Mouse (Mus musculus): ENCODE results near the gene Xndc1. TPM values are rescaled to one million over a fixed set of nuclear protein-coding genes. Genes with fewer than 3 reads are reported as not detected.
A peak's percentile ranks its signal among the peaks of the same experiment; 100 is the strongest.

Xndc1 gene
- polyA plus RNA-seq, 1 experiment from 2014 or later = 36.9 TPM

- Histone ChIP-seq H3K27me3 (ENCODE audit: control insufficient read depth, insufficient read depth, low read length) (no peaks in the 10 kb centered on the region), H3K4me1 (replicated peaks; ENCODE audit: control insufficient read depth, insufficient read depth, low read length) (0 out of 2 replicates have a peak, but pooled peaks cover 3% of the 10 kb centered on the region), H3K4me3 (ENCODE audit: low read depth, low read length) (peak overlapping the region; percentile 13), H3K36me3 (ENCODE audit: control insufficient read depth, insufficient read depth, low read length) (no peaks in the 10 kb centered on the region), H3K9ac (ENCODE audit: low read length) (peak overlapping the region; percentile 45), H3K27ac (ENCODE audit: low read depth, low read length) (no peak overlapping the region), H3K4me2 (ENCODE audit: low read depth, low read length, severe bottlenecking) (peak overlapping the region; percentile 40), H3K9me3 (ENCODE audit: control insufficient read depth, low read length) (no peaks in the 10 kb centered on the region)
- ATAC-seq (replicated peaks; ENCODE audit: low FRiP score) (0 out of 2 replicates have a peak, but pooled peaks have one; percentile 50), DNase-seq (ENCODE audit: low spot score) (peak; percentile 61)
- 21% methylated on average over 23 of the region's 23 CpGs for WGBS
Measured at GRCm38 (mm10) chr7:102106700-102107141, 41.4 kb downstream of the Xndc1 start.

- H3K27me3 ChIP-seq (ENCODE audit: control insufficient read depth, insufficient read depth, low read length) = no peaks in the 10 kb centered on the region
- WGBS = 83% methylated on average over 1 of the region's 1 CpGs
- 0 out of 2 replicates have a peak, but pooled peaks cover 3% of the 10 kb centered on the region for H3K4me1 ChIP-seq (replicated peaks; ENCODE audit: control insufficient read depth, insufficient read depth, low read length)
- ATAC-seq (replicated peaks; ENCODE audit: low FRiP score) = no peak
- DNase-seq (ENCODE audit: low spot score) = no peak
- no peak overlapping the region for H3K9ac ChIP-seq (ENCODE audit: low read length)
- no peaks in the 10 kb centered on the region for H3K9me3 ChIP-seq (ENCODE audit: control insufficient read depth, low read length)
- no peak overlapping the region for H3K4me2 ChIP-seq (ENCODE audit: low read depth, low read length, severe bottlenecking)
- H3K27ac ChIP-seq (ENCODE audit: low read depth, low read length) = no peak overlapping the region
- no peaks in the 10 kb centered on the region for H3K36me3 ChIP-seq (ENCODE audit: control insufficient read depth, insufficient read depth, low read length)
- H3K4me3 ChIP-seq (ENCODE audit: low read depth, low read length) = no peak overlapping the region
Measured at GRCm38 (mm10) chr7:102108206-102108605, 42.9 kb downstream of the Xndc1 start.

- no peak within 1 kb of the TSS for H3K4me2 ChIP-seq (ENCODE audit: low read depth, low read length, severe bottlenecking)
- no peak for DNase-seq (ENCODE audit: low spot score)
- no peak within 1 kb of the TSS for H3K9ac ChIP-seq (ENCODE audit: low read length)
- no peak for ATAC-seq (replicated peaks; ENCODE audit: low FRiP score)
- no peaks in the 10 kb centered on the region for H3K27me3 ChIP-seq (ENCODE audit: control insufficient read depth, insufficient read depth, low read length)
- no peak within 1 kb of the TSS for H3K4me3 ChIP-seq (ENCODE audit: low read depth, low read length)
- H3K27ac ChIP-seq (ENCODE audit: low read depth, low read length) = no peak within 1 kb of the TSS
- no peaks in the 10 kb centered on the region for H3K36me3 ChIP-seq (ENCODE audit: control insufficient read depth, insufficient read depth, low read length)
- WGBS = 85% methylated on average over 7 of the region's 7 CpGs
- H3K9me3 ChIP-seq (ENCODE audit: control insufficient read depth, low read length) = no peaks in the 10 kb centered on the region
- 0 out of 2 replicates have a peak, but pooled peaks cover 3% of the 10 kb centered on the region for H3K4me1 ChIP-seq (replicated peaks; ENCODE audit: control insufficient read depth, insufficient read depth, low read length)
Measured at GRCm38 (mm10) chr7:102109171-102109570, 43.9 kb downstream of the Xndc1 start, which contains the start of gene Art5. TSS of gene Art5 (minus strand) at chr7:102109489.

- 0 out of 2 replicates have a peak, but pooled peaks cover 3% of the 10 kb centered on the region for H3K4me1 ChIP-seq (replicated peaks; ENCODE audit: control insufficient read depth, insufficient read depth, low read length)
- DNase-seq (ENCODE audit: low spot score) (no peak), ATAC-seq (replicated peaks; ENCODE audit: low FRiP score) (no peak)
- H3K4me3 ChIP-seq (ENCODE audit: low read depth, low read length) = no peak overlapping the region
- 83% methylated on average over 4 of the region's 4 CpGs for WGBS
- no peak overlapping the region for H3K4me2 ChIP-seq (ENCODE audit: low read depth, low read length, severe bottlenecking)
- no peaks in the 10 kb centered on the region for H3K9me3 ChIP-seq (ENCODE audit: control insufficient read depth, low read length)
- H3K27me3 ChIP-seq (ENCODE audit: control insufficient read depth, insufficient read depth, low read length) = no peaks in the 10 kb centered on the region
- H3K36me3 ChIP-seq (ENCODE audit: control insufficient read depth, insufficient read depth, low read length) = no peaks in the 10 kb centered on the region
- H3K27ac ChIP-seq (ENCODE audit: low read depth, low read length) = no peak overlapping the region
- no peak overlapping the region for H3K9ac ChIP-seq (ENCODE audit: low read length)
Measured at GRCm38 (mm10) chr7:102109746-102110145, 44.4 kb downstream of the Xndc1 start.

- H3K36me3 ChIP-seq (ENCODE audit: control insufficient read depth, insufficient read depth, low read length) = no peaks in the 10 kb centered on the region
- no peaks in the 10 kb centered on the region for H3K4me1 ChIP-seq (replicated peaks; ENCODE audit: control insufficient read depth, insufficient read depth, low read length)
- no peaks in the 10 kb centered on the region for H3K9me3 ChIP-seq (ENCODE audit: control insufficient read depth, low read length)
- no peaks in the 10 kb centered on the region for H3K27me3 ChIP-seq (ENCODE audit: control insufficient read depth, insufficient read depth, low read length)
- WGBS = 86% methylated on average over 45 of the region's 45 CpGs
- DNase-seq (ENCODE audit: low spot score) = no peak
- H3K9ac ChIP-seq (ENCODE audit: low read length) = no peak overlapping the region
- no peak overlapping the region for H3K4me2 ChIP-seq (ENCODE audit: low read depth, low read length, severe bottlenecking)
- H3K27ac ChIP-seq (ENCODE audit: low read depth, low read length) = no peak overlapping the region
- H3K4me3 ChIP-seq (ENCODE audit: low read depth, low read length) = no peak overlapping the region
- no peak for ATAC-seq (replicated peaks; ENCODE audit: low FRiP score)
Measured at GRCm38 (mm10) chr7:102113151-102113729, 47.9 kb downstream of the Xndc1 start.

GRCm38 (mm10) chr7:102116579-102117331 is 51.4 kb downstream of the Xndc1 start, which contains the start of gene Chrna10:
TSS of gene Chrna10 (minus strand) at chr7:102116828.
- ATAC-seq (replicated peaks; ENCODE audit: low FRiP score) (no peak), DNase-seq (ENCODE audit: low spot score) (no peak)
- Histone ChIP-seq H3K27ac (ENCODE audit: low read depth, low read length) (no peak within 1 kb of the TSS), H3K9ac (ENCODE audit: low read length) (no peak within 1 kb of the TSS), H3K36me3 (ENCODE audit: control insufficient read depth, insufficient read depth, low read length) (peaks cover 19% of the 10 kb centered on the region), H3K4me1 (replicated peaks; ENCODE audit: control insufficient read depth, insufficient read depth, low read length) (no peaks in the 10 kb centered on the region), H3K9me3 (ENCODE audit: control insufficient read depth, low read length) (no peaks in the 10 kb centered on the region), H3K4me3 (ENCODE audit: low read depth, low read length) (no peak within 1 kb of the TSS), H3K27me3 (ENCODE audit: control insufficient read depth, insufficient read depth, low read length) (no peaks in the 10 kb centered on the region), H3K4me2 (ENCODE audit: low read depth, low read length, severe bottlenecking) (no peak within 1 kb of the TSS)
- WGBS = 48% methylated on average over 7 of the region's 7 CpGs

- Histone ChIP-seq H3K4me2 (ENCODE audit: low read depth, low read length, severe bottlenecking) (no peak overlapping the region), H3K36me3 (ENCODE audit: control insufficient read depth, insufficient read depth, low read length) (peaks cover 22% of the 10 kb centered on the region), H3K27me3 (ENCODE audit: control insufficient read depth, insufficient read depth, low read length) (no peaks in the 10 kb centered on the region), H3K27ac (ENCODE audit: low read depth, low read length) (no peak overlapping the region), H3K9me3 (ENCODE audit: control insufficient read depth, low read length) (no peaks in the 10 kb centered on the region), H3K9ac (ENCODE audit: low read length) (no peak overlapping the region), H3K4me3 (ENCODE audit: low read depth, low read length) (no peak overlapping the region), H3K4me1 (replicated peaks; ENCODE audit: control insufficient read depth, insufficient read depth, low read length) (no peaks in the 10 kb centered on the region)
- ATAC-seq (replicated peaks; ENCODE audit: low FRiP score) (no peak), DNase-seq (ENCODE audit: low spot score) (no peak)
- 76% methylated on average over 5 of the region's 6 CpGs for WGBS
Measured at GRCm38 (mm10) chr7:102117382-102117781, 52.1 kb downstream of the Xndc1 start.

GRCm38 (mm10) chr7:102120326-102120725 is 55.0 kb downstream of the Xndc1 start:
- Histone ChIP-seq H3K36me3 (ENCODE audit: control insufficient read depth, insufficient read depth, low read length) (peaks cover 46% of the 10 kb centered on the region), H3K27me3 (ENCODE audit: control insufficient read depth, insufficient read depth, low read length) (no peaks in the 10 kb centered on the region), H3K9ac (ENCODE audit: low read length) (no peak overlapping the region), H3K27ac (ENCODE audit: low read depth, low read length) (no peak overlapping the region), H3K4me1 (replicated peaks; ENCODE audit: control insufficient read depth, insufficient read depth, low read length) (no peaks in the 10 kb centered on the region), H3K4me3 (ENCODE audit: low read depth, low read length) (no peak overlapping the region), H3K4me2 (ENCODE audit: low read depth, low read length, severe bottlenecking) (no peak overlapping the region), H3K9me3 (ENCODE audit: control insufficient read depth, low read length) (no peaks in the 10 kb centered on the region)
- ATAC-seq (replicated peaks; ENCODE audit: low FRiP score) (no peak), DNase-seq (ENCODE audit: low spot score) (no peak)
- 95% methylated on average over 10 of the region's 10 CpGs for WGBS

Data from forebrain, embryonic 11.5 days (tissue).